Mouse (Mus musculus): ENCODE results near the gene Pcna.
"Not testable (repeated sequence)": the region's sequence is repeated elsewhere in the genome, so short reads cannot be mapped to it uniquely, and the experiment has no call there.

Gene Pcna

DNA sequence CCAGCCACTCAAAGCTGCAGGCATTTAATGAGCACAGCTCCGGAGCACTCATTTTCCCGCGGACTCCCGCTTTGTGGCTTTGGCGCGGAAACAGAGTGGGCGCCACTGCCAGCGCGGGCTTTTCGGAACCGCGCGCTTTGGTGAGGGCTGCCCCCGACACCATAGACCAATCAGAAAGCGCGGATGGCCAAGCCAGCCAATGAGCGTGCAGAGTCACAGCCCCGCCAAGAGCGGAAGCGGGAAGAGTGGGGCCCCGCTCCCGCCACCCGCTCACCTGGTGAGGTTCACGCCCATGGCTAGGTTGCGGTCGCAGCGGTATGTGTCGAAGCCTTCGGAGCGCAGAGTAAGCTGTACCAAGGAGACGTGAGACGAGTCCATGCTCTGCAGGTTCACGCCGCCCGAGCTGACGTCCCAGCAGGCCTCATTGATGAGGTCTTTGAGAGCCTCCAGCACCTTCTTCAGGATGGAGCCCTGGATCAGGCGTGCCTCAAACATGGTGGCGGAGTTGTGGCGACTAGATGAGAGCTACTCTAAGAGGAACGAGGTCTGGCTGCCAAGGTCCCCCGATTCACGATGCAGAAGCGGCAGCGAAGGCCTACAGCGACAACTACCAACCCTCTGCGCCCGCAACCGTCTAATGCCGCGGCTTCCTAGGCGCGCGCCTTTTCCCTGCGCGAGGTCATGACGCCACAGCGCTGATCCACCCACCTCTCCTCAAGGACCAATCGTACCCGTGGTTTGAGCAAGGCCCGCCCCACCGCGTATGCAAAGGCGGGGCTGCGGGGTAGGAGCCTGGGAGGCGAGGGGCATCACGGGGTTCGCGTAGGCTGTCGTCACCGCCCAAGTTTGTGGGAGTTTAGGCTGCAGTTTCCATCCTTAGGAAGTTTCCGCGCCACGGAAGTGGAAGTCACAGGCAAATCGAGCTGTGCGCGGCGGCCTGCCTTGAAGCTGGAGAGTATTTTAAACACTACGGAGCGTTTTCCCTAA, at the start of gene Pcna:
Pcna (minus strand) TSS at position 773 of the 987 bp plus-strand sequence.
- peak; percentile 92 for DNase-seq

DNA sequence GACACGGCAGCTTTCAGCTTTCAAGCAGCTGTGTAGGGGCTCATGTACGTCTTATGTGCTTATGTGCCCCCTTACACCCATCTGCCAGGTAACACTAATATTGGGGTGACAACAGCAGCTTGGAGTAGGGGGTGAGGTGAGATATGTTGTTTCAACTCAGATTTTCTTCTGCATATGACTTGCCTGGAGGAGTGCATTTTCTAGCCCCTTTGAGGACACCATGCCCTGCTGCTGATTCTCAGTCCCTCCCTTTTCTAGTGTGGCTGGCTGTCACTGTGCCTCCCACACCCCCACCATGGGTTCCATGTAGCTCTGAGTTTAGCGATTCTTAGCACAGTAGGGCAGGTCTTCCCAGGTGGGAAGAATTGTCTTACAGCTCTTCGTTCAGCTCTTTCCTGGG, 48.3 kb upstream of the Pcna start:
- no peak for DNase-seq

DNA sequence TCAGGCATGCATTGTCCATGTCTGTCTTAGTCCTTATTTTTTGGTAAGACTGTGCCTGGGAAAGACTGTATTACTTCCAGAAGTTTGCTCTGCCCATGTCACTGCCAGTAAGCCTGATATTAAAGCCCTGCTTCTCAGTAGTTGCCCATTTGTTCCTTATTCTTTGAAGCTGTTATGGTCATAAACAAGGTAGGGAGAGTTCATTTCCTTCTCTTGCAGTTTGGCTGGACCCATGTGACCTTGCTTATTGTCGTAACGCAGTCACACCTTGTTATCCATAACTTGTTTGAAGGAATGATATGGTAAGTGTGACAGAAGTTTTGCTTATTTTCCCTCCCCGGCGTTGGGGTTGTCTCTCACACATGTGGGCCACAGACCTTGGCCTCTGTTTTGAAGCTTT, 45.1 kb upstream of the Pcna start:
- DNase-seq, result no peak

DNA sequence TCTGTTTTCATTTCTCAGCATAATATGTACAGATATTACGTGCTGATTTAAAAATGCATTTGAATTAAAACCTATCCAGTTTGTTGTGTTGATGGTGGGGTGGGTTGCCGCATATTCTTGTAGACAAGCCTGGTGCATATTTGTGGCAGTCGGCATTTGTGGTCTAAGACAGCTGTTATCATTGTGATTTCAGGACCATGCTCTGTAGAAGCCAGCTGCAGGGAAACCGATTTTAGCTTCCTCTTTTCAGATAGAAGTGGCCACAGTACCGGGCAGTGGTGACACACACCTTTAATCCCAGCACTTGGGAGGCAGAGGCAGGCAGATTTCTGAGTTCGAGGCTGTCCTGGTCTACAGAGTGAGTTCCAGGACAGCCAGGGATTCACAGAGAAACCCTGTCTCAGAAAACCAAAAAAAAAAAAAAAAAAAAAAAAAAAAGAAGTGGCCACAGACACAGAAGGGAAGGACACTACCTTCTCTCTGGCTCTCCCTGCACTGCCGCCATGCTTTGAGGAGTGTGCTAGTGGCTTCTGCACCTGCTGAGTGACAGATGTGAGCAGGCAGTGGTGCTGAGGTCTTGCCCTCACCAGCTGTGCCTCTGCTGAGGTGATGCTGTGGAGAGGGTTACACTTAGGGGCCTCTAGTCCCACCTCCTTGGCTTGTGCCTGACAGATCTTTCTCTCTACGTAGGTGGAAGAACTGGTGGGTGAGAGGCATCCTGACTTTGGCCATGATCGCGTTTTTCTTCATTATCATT, 40.8 kb upstream of the Pcna start:
- DNase-seq, result no peak

DNA sequence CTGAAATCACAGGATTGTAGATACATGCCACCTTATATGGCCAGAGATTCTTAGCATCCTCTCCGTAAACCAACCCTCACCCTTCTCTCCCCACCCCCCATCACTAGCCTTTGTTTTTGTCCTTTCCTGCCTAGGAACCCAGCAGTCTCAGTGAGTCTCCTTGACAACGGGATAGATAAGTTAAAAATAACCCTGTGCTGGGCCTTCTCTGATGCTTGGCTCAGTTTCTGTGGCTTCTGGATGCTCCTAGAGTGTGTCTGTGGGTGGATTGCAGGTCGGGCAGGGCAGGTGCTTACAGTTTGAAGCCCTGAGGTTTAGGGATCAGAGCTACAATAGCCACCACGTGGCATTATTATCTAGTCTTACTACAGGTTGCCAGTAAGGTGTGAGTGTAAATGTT, 39.0 kb upstream of the Pcna start:
- peak; percentile 51 for DNase-seq

DNA sequence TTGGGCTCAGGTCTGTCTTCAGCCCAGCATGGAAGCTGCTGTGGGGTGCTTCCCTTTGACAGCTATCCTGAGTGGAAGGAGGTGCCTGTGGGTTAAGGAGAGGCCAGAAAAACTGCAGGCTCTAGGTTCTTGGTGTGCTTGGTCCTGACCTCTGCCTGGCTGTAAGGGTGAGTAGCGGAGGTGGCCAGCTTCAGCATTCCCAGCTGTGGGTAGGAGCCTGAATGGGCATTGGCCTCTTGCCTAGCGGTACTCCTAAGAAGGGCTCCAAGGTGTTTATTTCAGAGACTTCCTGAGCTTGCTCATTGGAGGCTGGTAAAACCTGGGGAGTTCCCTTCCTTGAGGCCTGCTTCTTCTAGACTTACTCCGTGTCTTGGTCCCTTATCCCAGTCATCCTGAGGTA, 38.2 kb upstream of the Pcna start:
- peak; percentile 33 for DNase-seq

DNA sequence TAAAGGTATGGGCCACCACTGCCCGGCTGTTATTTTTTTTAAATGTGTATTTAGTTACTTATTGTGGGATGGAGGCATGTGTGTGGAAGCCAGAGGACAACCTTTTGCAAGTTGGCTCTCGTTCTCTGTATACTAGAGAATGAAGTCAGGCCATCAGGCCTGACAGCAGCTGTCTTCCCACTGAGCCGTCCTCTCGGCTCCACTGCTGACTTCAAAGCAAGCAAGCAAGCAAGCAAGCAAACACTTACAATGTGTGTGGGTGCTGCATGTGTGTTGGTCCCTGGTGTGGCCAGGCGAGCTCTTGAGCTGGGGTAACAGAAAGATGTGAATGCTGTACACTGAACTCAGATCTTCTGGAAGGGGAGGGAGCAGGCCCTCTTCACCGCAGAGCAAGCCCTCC, 37.7 kb upstream of the Pcna start:
- DNase-seq, result no peak

DNA sequence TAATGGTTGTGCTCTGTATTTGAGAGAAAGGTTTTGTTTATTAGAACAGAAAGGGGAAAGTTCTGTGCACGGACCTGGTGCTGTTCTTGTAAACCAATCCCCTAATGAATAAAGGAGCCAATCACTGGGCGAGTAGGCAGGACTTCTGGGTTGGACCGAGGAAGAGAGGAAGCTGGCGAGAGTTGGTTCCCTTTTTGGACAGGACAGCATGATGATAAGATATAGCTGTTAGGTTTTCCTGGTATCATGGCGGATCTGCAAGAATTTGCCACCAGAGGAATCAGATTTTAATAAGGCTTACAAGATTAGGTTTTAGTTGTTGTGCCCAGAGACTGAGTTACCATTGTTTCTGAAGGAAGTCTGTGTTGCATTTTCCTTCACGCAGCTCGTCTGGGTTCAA, 36.1 kb upstream of the Pcna start:
- not testable (repeated sequence) for DNase-seq

DNA sequence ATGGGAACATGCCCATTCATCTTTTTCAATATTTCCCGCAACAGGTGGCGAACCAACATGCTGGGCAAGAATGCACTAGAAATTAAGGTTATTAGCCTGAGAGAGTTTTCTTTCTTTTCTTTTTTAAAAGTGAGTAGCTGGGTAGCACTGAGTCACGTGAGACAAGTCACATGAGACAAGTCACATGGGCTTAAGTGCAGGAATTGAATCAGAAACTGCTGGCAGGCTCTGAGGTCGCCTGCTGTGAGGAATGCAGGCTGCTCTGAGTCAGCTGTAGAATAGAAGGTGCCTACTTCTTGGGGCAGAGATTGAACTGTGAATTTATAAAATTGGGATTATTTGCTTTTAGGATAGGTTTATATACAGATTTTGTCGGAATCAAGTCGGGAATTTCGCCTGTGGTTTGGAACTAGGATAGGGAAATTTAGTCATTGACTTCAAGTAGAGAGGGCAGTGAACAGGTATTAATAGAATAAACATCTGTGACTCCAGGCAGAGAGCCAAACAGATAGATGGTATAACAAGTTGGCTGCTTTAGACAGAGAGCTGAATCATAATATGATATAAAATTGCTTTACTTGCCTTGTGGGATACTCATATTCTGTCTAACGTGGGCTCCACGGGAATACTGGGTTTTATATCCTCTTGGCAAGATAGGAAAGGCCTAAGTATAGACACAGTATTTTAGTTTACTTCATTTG, 33.4 kb upstream of the Pcna start:
- peak; percentile 62 for DNase-seq

DNA sequence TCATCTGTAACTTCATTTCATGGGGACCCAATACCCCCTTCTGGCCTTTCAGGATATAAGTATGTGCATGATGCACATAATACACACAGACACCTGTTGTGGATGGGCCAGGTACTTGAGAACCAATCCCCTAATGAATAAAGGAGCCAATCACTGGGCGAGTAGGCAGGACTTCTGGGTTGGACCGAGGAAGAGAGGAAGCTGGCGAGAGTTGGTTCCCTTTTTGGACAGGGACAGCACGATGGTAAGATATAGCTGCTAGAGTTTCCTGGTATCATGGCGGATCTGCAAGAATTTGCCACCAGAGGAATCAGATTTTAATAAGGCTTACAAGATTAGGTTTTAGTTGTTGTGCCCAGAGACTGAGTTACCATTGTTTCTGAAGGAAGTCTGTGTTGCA, 32.6 kb upstream of the Pcna start:
- DNase-seq, result not testable (repeated sequence)

DNA sequence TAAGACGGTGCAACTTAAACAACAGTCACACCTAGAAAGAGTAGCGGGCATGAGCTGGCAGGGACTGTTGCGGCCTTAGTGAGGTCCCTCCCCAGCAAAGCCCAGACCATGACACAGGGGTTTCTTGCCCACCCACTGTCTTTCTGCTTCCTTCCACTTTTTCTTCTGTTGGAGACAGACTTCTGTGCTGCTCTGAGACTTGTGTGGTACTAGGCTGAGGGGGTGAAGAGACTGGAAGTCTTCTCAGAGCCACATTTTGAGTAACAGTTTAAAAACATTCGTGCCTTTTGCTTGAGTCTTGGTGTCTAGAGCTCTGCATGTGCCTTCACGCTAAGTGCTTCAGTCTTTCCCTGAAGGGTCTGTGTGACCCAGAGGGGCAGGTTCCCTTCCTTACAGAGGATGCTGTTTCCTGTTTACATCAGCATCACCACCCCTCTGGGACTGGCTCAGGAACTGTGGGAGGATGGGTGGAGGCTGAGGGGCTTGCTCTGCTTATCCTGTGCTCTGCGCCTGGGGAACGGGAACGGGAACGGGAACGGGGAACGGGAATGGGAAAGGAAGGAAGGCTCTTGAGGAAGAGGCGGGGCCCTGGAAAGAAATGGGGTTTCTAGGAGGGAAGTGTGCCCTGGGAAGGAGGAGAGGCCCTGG, 31.5 kb upstream of the Pcna start:
- DNase-seq, result no peak

DNA sequence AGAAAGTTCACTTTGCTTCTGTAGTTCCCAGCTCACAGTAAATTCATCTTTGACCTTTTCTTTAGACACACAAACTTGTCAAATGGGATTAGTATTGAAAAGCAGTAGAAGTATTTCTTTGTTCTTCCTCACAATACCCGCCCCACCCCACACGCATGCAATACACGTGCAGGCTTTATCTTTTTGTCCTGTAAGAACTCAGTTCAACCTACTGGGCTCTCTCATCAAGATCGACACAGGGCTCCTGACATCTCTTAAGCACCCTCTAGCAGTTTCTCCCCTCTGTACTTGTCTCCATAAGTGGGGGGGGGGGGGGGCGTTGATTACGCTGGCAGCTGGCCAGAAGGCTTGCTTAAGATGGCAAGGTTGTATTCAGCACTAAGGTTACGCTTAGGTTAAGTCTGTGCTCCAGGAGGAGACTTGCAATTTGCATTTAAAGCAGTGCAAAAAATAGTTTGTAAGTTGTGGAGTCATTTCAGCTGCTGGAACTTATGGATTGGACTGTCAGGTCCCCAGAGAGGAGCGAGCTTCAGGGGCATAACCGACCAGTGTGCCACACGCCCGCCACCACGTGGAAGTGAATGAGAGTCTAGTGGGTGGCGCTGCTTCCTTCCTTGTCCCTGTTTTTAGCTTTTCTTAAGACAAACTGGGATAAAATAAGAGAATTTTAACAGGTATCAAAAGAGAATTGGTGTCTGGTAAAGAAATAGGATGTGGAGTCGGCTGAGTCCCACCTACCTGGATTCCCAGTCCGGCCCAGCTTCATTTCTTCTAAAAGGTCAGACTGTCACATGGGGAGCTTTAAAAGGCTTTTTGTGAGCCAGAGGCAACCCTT, 30.3 kb upstream of the Pcna start:
- no peak for DNase-seq

DNA sequence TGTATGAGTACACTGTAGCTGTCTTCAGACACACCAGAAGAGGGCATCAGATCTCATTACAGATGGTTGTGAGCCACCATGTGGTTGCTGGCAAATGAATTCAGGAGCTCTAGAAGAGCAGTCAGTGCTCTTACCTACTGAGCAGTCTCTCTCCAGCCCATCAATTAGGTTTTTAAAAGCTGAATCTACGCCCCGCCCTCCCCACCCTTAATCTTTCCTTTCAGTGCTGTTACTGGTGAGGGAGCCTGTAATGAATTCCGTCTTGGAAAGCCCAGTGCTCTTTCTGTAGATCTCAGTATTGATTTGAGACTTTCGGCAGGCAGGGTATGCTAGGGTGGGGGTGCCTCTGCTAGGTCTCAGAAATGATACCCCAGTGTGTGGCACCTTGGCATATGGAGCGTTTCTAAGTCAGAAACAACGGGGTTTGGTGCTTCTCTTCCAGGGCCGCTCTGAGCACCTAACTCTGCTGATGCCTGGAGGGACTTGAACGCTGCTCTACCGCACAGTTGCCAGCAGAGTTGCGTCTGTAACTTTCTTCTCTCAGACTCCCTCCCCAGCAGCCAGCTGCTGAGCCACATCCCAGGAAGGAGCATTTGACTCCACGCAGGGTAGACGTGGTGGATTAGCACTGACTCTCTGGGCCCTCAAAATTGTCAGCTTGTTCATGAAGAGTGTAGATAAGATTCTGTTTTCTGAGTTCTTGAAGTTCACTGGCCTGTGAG, 29.5 kb upstream of the Pcna start:
- no peak for DNase-seq

DNA sequence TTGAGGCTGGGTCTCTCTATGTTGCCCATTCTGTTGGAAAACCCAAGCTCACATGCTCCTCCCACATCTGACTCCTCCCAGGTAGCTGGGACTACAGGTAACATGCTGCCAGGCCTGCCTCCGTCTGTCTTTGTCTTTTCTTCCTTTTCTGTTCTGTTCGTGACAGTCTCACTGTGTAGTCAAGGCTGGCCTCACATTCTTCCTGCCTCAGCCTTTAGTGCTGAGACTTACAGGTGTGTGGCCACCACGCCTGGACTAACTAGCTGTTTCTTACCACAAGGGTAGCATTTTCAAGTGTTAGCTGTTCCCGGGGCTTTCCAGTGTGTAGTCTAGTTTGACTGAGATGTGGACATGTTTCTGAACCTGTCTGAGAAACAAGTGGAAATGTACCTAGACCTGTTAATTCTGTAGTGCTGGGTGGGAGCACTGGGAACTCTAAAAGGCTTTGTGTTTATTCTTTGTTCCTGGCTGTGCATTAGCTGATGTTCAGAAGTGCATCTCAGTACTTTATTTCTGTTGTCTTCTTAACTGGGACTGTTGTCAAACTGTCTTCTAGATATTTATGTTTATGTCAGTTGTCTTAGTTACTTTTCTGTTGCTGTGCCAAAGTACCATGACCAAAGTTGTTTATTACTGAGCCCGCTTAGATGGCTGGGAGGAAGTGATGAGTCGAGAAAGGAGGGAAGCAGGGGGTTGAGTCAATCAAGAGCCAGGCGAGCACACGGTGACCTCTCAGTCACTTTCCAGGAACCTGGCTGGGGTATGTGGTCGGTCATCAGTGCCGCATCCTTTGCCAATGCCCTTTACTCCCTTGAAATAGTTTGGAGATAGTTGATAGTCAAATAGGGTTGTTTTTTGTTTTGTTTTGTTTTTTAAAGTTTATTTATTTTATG, 28.7 kb upstream of the Pcna start:
- no peak for DNase-seq

DNA sequence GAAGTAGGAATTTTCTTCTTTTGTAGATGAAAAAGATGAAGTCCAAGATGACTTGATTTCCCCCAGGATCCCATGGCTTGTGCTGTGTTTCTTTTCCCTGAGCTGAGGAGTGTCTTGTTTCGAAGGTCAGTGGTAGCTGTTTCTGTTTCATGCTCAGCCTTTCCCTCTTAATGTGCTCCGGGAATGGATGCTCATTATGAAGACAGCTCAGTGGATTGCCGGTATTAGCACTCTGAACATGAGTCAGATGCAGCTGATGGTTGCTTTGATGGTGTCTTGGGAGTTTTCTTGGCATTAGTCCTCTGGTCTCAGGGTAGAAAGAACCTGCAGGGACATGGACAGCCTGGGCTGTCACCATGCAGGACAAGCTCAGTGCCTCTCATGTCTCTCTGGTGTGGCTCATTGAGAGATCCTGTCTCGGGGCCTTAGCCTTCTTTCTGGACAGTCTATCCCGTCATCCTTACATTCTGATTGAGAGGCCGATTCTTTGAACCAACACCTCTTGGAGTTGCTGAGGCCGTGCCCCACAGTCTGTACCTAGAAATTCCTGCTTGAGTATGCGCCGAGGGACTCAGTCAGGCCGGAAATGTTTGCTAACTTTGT, 27.5 kb upstream of the Pcna start:
- no peak for DNase-seq

DNA sequence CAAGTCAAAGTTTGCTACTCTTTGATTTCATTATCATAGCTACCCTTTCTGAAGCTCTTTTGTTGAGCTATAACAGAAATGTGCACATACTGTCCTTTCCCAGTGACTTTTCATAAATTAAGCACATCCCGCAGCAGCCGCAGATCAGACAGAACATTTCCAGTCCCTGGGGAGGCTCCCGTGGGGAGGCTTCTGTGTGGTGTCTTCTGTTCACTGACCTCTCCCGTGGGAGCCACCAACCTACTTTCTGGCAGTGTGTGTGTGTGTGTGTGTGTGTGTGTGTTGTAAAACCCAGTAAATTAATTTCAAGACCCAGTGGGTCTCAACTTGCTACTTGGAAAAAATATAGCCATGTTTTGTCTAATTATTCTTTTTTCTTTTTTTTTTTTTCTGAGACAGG, 26.9 kb upstream of the Pcna start:
- no peak for DNase-seq

DNA sequence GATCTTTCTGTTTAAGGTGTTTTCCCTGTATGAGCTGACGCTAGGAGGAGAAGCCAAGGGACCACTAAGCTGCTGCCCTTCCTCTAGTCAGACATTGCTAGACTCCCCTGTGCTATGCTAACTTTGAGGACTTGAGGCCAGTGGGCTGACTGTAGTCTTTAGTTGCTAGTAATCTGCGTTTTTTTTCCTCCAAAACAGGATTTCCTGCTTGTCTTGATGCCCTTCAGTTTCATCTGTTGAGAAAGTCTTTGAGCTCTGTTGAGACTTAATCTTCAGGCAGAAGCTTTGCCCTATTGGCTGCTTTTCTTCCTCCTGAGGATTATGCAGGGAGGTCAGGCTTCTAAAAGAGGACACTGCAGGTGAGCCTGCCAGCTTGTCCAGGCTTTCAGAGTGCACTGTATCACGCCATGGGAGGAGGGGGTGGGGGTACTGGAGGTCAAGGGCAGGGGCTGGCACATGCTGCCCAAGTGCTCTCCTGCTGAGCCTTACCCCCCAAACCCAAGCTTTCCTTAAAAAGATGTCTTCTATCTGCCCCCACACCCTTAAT, 26.3 kb upstream of the Pcna start:
- DNase-seq, result no peak

DNA sequence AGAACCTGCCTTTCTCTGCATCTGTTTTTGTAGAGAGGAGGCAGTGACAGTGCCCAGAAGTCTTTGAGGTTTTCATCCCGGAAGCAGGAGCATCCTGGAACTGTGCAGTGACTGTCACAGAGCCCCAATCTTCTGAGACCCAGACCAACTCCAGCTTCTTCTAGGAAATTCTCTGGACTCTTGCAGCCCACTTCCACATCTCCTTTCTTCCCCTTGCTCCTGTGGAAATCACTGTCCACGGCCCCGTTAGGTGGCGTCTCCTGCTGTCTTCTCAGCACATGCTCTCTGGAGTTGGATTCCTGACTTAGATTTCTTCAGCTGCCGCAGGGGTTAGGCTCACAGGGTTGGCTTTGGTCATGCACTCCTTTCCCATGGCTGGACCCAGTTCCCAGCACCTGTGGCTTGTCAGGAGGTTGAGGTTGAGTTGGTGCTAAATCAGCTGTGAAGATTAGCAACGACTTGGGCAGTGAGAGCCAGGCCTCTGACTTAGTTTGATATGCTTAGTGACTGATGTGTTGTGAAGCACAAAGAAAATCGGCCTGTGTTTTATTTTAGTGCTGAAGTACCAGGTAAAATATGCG, 25.2 kb upstream of the Pcna start:
- no peak for DNase-seq

DNA sequence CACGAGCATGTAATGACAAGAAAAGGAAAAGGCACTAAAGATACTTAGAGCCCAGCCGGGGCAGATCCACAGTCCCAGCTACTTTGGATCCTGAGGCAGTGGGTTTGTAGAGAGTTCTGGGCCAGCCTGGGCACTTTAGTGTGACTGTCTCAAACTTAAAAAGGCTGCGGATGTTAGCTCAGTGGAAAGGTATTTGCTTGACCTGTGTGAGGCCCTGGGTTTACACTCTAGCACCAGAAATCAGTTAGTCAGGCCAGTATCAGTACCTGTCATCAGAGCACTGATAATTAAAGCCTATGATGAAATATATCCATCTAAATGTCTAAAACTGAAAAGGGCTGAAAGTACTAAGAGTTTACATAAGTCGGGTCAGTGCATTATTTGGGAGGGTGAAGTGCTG, 23.1 kb upstream of the Pcna start:
- DNase-seq, result no peak
